Mouse (Mus musculus): ENCODE results near the gene Tifab. TPM values are rescaled to one million over a fixed set of nuclear protein-coding genes. Genes with fewer than 3 reads are reported as not detected.
"Not testable (repeated sequence)": the region's sequence is repeated elsewhere in the genome, so short reads cannot be mapped to it uniquely, and the experiment has no call there.

The Tifab gene
- polyA plus RNA-seq, 1 experiment from 2014 or later, result 0.97 TPM

DNA sequence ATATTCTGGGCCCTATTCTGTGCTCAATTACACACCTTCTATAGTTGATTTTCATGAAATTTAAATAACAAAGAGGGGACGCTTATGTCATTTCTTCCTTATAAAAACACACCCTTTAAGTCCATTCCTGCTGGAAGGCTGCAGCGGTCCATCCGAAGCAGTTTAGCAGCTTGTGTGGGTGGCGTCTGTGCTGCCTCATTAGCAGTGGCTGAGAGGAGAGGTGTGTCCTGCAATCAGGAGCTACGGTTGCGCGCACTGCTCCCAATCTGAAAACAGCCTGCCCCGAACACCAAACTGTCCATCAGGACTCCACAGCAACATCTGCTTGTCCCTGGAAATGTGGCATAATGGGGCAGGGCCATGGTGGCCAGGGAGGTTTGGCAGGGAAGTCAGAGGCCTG lies 20.8 kb upstream of the Tifab start:
- Histone ChIP-seq H3K27ac (peak overlapping the region; percentile 70), H3K36me3 (replicated peaks) (no peaks in the 10 kb centered on the region), H3K9me3 (no peaks in the 10 kb centered on the region; the same call in 1 of the 2 replicates), H3K4me3 (no peak overlapping the region), H3K4me1 (peaks cover 39% of the 10 kb centered on the region), H3K27me3 (ENCODE audit: poor library complexity, severe bottlenecking) (peaks cover 77% of the 10 kb centered on the region)
- WGBS, result 57% methylated on average over 8 of the region's 8 CpGs
- no peak for DNase-seq (ENCODE audit: extremely low spot score, low spot score)

DNA sequence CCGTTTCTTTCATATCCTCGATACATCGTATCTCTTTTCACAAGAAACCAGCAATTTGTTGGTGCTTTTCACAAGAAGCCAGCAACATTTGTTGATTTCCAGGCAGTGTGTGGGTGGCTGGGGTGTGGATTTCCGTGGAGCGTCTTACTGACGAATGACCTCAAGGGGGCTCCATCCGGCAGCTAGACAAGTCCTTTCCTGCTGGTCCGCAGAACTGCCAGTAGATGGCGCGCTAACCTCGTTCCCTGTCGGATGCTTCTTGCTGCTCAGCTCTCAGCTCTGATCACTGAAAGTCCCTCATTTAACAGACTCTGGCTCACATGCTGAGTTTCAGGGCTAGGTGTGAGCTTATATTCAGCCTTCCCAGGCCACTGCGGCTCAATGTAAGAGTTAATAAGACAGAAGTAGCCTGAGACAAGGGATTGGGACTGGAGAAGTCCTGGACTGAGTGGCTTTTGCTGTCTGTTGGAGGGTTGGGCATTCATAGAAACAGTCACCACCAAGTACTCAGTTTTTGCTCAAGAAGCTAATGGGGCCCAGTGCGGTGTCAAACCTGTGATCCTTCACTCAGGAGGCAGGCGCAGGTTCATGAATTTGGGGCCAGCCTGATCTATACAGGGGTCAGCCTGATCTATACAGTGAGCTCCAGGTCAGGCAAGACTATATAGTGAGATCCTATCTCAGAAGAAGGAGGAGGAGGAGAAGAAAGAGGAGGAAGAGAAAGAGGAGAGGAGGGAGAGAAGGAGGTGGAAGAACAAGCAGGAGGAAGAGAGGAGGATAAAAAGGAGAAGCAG lies 19.0 kb upstream of the Tifab start:
- no peak overlapping the region for H3K4me3 ChIP-seq
- H3K9me3 ChIP-seq, result no peaks in the 10 kb centered on the region; the same call in 1 of the 2 replicates

DNA sequence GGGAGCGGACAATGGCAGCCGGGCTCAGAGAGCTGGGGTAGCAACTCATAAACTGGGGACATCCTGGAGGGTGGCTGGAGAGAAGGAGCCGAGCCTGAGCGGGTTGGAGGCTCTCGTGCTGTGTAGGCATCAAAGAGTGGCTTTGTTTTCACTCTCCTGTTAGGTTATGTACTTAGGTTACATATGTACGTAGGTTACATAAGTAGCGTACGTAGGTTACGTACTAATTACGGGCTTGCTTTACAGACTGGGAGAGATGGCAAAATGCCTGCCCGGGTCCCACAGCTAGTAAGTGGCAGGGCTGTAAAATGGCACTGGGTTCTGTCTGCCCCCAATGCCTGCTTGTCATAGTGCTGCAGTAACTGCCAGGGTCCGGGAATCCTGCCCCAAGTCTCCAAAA lies 18.3 kb upstream of the Tifab start:
- Histone ChIP-seq H3K27ac (peak overlapping the region; percentile 21), H3K27me3 (ENCODE audit: poor library complexity, severe bottlenecking) (peaks cover 58% of the 10 kb centered on the region), H3K4me1 (peaks cover 36% of the 10 kb centered on the region), H3K9me3 (no peaks in the 10 kb centered on the region; the same call in 1 of the 2 replicates), H3K36me3 (replicated peaks) (no peaks in the 10 kb centered on the region), H3K4me3 (no peak overlapping the region)
- 71% methylated on average over 12 of the region's 12 CpGs for WGBS
- no peak for DNase-seq (ENCODE audit: extremely low spot score, low spot score)

More for the DNA sequence above, 19.0 kb upstream of the Tifab start:
- no peaks in the 10 kb centered on the region for H3K36me3 ChIP-seq (replicated peaks)
- 14% methylated on average over 15 of the region's 15 CpGs for WGBS
- peak; percentile 90 for DNase-seq (ENCODE audit: extremely low spot score, low spot score)
- peak overlapping the region; percentile 69; the same call in 1 of the 2 replicates for H3K27ac ChIP-seq
- H3K4me1 ChIP-seq, result peaks cover 36% of the 10 kb centered on the region
- H3K27me3 ChIP-seq (ENCODE audit: poor library complexity, severe bottlenecking), result peaks cover 64% of the 10 kb centered on the region

DNA sequence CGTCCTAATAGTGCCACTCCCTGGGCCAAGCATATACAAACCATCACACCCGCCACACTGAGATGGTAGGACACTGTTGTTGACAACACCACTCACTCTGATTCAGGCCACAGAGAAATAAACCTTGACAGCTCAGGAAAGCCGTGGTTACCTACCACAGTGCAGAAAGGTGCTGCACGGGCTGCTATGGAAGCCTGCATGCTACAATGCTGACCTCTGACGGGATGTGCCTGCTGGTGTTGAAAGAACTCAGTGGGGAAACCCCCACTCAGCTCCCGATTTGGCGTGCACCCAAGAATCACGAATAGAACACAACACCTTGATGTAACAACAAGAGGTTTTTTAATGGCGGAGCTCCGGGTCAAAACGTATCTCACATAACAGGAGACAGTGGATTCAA lies 17.1 kb upstream of the Tifab start:
- Histone ChIP-seq H3K4me1 (peaks cover 36% of the 10 kb centered on the region), H3K27me3 (ENCODE audit: poor library complexity, severe bottlenecking) (peaks cover 47% of the 10 kb centered on the region)
- not testable (repeated sequence) for H3K4me3 ChIP-seq; DNase-seq (ENCODE audit: extremely low spot score, low spot score); H3K27ac ChIP-seq; H3K9me3 ChIP-seq; H3K36me3 ChIP-seq (replicated peaks)
- WGBS, result 91% methylated on average over 11 of the region's 11 CpGs

DNA sequence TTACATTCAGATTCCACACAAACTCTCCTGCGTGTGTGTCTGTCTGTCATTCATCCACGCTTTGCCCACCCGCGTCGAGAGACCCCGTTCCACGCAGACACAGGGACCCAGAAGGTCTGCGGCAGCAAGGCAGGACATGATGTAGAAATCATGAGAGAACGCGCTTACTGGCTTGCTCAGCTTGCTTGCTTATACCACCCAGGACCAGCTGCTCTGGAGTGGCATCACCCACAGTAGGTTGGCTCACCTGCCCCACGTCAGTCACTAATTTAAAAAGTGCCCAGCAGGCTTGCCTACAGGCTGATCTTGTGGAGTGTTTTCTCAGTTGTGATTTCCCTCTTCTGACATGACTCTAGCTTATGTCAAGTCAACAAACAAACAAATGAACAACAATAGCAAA lies 15.5 kb upstream of the Tifab start:
- DNase-seq (ENCODE audit: extremely low spot score, low spot score); H3K4me3 ChIP-seq; H3K36me3 ChIP-seq (replicated peaks); H3K9me3 ChIP-seq; H3K27ac ChIP-seq: not testable (repeated sequence)
- H3K4me1 ChIP-seq, result peaks cover 27% of the 10 kb centered on the region
- WGBS, result 94% methylated on average over 11 of the region's 11 CpGs
- peaks cover 31% of the 10 kb centered on the region for H3K27me3 ChIP-seq (ENCODE audit: poor library complexity, severe bottlenecking)

DNA sequence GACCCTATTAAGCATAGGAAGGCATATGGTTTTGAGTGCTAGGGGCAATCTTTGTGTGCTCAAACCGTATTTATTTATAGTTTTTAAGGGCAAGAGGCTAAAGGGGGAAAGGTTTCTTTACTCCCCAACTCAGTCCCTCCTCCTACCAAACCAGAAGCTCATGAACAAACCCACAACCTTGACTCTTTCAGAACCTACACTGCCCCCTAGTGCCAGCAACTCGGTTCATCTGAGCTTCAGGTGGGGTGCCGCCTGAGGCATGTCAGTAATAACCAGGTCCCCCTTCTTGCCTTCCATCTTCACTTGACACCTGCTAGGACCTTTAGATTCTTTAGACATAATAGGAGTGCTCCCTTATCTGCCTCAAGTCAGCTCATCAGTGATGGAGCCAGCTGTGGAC lies 12.5 kb upstream of the Tifab start:
- no peak for DNase-seq (ENCODE audit: extremely low spot score, low spot score)

DNA sequence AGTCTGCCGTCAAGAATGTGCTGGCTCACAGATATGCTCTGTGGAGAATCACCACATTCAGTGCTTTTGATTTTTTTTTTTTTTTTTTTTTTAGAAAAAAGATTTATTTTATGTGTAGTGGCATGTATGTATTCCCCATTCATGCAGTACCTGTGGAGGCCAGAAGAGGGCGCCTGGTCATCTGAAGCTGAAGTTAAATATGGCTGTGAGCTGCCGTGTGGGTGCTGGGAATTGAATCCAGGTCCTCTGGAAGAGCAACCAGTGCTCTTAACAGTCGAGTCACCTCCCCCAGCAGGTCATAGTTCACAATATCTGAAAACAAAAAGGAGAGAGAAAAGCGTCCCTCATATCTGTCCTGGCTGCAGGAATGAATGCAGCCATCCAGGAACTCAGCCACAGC lies 11.0 kb upstream of the Tifab start:
- Histone ChIP-seq H3K4me1 (no peaks in the 10 kb centered on the region), H3K4me3 (no peak overlapping the region), H3K36me3 (replicated peaks) (no peaks in the 10 kb centered on the region), H3K9me3 (peaks cover 8% of the 10 kb centered on the region; the same call in 1 of the 2 replicates), H3K27me3 (ENCODE audit: poor library complexity, severe bottlenecking) (peaks cover 5% of the 10 kb centered on the region; the same call in 1 of the 2 replicates), H3K27ac (no peak overlapping the region)
- DNase-seq (ENCODE audit: extremely low spot score, low spot score), result no peak
- WGBS, result 80% methylated on average over 5 of the region's 5 CpGs

More for the DNA sequence above, 12.5 kb upstream of the Tifab start:
- no peak overlapping the region for H3K27ac ChIP-seq
- H3K27me3 ChIP-seq (ENCODE audit: poor library complexity, severe bottlenecking), result peaks cover 7% of the 10 kb centered on the region; the same call in 1 of the 2 replicates
- no peaks in the 10 kb centered on the region for H3K4me1 ChIP-seq
- no peaks in the 10 kb centered on the region for H3K36me3 ChIP-seq (replicated peaks)
- H3K9me3 ChIP-seq, result peaks cover 8% of the 10 kb centered on the region; the same call in 1 of the 2 replicates
- no peak overlapping the region for H3K4me3 ChIP-seq
- WGBS, result 50% methylated on average over 3 of the region's 3 CpGs

DNA sequence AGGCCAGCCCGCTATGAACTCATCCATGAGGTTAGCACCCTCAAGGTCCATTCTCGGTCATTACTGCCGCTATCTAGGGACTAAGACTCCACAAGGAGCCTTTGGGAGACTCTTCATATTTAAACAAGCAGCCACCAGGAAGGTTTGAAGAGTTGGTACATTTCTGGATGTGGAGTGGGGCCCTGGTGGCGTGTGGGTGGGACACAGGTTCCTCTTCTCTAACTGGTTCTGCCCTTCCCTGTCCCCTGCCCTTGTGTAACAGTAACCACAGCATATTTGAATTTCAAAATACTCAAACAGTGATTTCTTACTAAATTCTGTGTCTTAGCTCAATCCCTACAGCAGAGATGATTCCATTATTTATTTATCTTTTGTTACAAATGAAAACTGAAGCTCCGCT lies 5.0 kb upstream of the Tifab start:
- Histone ChIP-seq H3K4me3 (no peak overlapping the region), H3K4me1 (no peaks in the 10 kb centered on the region), H3K9me3 (no peaks in the 10 kb centered on the region), H3K27ac (no peak overlapping the region), H3K36me3 (replicated peaks) (no peaks in the 10 kb centered on the region), H3K27me3 (ENCODE audit: poor library complexity, severe bottlenecking) (no peaks in the 10 kb centered on the region; the same call in 1 of the 2 replicates)
- 90% methylated on average over 5 of the region's 5 CpGs for WGBS
- DNase-seq (ENCODE audit: extremely low spot score, low spot score), result no peak

DNA sequence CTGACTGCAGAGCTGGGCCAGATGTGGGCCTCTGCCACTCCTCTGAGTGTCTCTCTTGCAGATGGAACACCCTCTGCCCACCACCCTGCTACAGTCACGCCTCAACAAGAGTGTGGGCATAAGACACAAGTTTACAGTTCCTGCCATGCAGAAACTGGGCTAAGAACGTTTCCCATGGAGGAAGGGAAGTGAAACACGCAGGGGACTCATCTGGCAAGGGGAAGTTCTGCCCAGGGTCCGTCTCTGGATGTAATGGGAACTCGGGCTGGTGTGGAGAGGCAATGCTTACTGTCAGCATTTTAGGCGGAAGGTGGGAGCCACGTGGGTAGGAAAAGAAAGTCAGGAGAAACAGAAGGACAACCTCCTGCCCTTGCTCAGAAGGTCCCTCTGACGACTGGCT lies 2.7 kb upstream of the Tifab start:
- Histone ChIP-seq H3K4me1 (no peaks in the 10 kb centered on the region), H3K9me3 (no peaks in the 10 kb centered on the region), H3K36me3 (replicated peaks) (no peaks in the 10 kb centered on the region), H3K27me3 (ENCODE audit: poor library complexity, severe bottlenecking) (no peaks in the 10 kb centered on the region; the same call in 1 of the 2 replicates), H3K4me3 (no peak overlapping the region), H3K27ac (no peak overlapping the region)
- WGBS, result 78% methylated on average over 8 of the region's 8 CpGs
- DNase-seq (ENCODE audit: extremely low spot score, low spot score), result no peak

DNA sequence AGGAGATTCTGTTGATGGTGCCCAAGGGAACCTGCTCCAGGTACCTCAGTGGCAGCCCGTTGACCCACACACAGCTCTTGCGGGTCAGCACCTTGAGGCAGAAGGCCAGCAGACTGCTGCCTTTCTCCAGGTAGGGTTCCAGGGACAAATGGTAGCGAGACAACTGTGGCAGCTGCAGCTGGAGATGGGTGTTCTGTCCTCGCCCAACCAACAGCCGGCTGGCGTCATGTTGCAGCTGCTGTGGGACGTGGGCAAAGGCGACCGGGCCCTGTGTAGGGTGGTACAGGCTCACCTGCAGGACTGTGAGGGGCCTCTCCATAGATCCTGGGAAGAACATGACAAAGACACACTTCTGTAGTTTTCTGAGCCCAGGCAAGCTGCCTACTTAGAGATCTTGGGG lies 2.4 kb downstream of the Tifab start:
- Histone ChIP-seq H3K27ac (0 out of 2 replicates have a peak overlapping the region, but pooled peaks have one; percentile 26), H3K27me3 (ENCODE audit: poor library complexity, severe bottlenecking) (peaks cover 3% of the 10 kb centered on the region)
- WGBS, result 90% methylated on average over 9 of the region's 9 CpGs

DNA sequence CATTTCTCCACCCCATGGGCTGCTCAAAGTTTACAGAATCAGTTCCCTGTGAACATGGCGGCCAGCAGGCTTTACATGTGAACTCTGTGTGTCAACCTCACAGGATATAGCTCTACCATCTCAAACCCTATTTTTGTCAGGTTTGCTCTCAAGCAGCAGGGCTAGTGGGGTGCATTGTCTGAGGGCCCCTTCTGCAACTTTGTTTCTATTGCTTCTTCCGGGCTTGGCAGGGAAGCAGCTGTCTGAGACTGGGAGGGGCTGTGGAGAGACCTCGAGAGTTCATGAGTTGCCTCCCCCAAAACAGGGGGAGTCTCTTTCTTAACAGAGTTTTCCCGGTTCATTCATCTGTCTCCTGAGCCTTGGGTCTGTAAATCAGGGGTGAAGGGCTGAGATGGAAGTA lies 2.8 kb downstream of the Tifab start:
- H3K9me3 ChIP-seq, result no peaks in the 10 kb centered on the region
- 0 out of 2 replicates have a peak overlapping the region, but pooled peaks have one; percentile 26 for H3K27ac ChIP-seq
- H3K36me3 ChIP-seq (replicated peaks), result no peaks in the 10 kb centered on the region
- H3K4me1 ChIP-seq, result peaks cover 3% of the 10 kb centered on the region; the same call in 1 of the 2 replicates
- H3K27me3 ChIP-seq (ENCODE audit: poor library complexity, severe bottlenecking), result peaks cover 3% of the 10 kb centered on the region
- H3K4me3 ChIP-seq, result no peak overlapping the region
- 80% methylated on average over 4 of the region's 4 CpGs for WGBS
- DNase-seq (ENCODE audit: extremely low spot score, low spot score), result no peak

More for the DNA sequence above, 2.4 kb downstream of the Tifab start:
- H3K36me3 ChIP-seq (replicated peaks), result no peaks in the 10 kb centered on the region
- H3K4me1 ChIP-seq, result peaks cover 3% of the 10 kb centered on the region; the same call in 1 of the 2 replicates
- DNase-seq (ENCODE audit: extremely low spot score, low spot score), result no peak
- H3K4me3 ChIP-seq, result no peak overlapping the region
- H3K9me3 ChIP-seq, result no peaks in the 10 kb centered on the region

DNA sequence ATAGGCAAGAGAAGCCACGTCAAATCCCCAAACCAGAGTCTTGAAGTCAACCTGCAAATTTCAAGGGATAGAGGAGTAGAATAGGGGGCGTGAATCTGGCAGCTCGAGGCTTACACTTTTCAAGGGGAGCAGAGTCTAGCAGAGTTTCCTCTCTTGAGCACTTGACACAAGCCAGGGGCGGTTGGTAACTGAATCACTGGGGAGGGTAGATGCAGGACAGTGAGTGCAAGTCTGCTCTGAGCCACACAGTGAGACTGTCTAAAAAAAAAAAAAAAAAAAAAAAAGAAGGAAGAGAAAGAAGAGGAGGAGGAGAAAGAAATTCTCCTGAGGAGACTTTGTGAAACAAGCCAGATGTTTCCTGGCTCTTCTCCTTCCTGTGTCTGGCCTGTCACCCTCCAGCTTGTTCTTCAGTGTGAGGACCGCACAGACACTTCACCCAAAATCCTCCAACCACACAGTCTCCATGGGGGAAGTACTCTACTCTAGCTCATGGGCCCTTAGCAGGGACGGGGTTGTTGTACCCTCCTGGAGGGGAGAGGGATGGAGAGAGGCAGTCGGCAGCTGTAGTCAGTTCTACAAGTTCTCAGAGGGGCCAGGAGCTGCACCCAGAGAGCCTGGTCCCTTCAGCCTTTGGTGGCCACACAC lies 5.7 kb downstream of the Tifab start:
- H3K27ac ChIP-seq, result peak overlapping the region; percentile 13; the same call in 1 of the 2 replicates
- H3K4me1 ChIP-seq, result peaks cover 12% of the 10 kb centered on the region
- no peaks in the 10 kb centered on the region for H3K36me3 ChIP-seq (replicated peaks)
- WGBS, result 77% methylated on average over 7 of the region's 7 CpGs
- H3K4me3 ChIP-seq, result no peak overlapping the region
- peaks cover 3% of the 10 kb centered on the region for H3K27me3 ChIP-seq (ENCODE audit: poor library complexity, severe bottlenecking)
- no peak for DNase-seq (ENCODE audit: extremely low spot score, low spot score)
- H3K9me3 ChIP-seq, result no peaks in the 10 kb centered on the region

DNA sequence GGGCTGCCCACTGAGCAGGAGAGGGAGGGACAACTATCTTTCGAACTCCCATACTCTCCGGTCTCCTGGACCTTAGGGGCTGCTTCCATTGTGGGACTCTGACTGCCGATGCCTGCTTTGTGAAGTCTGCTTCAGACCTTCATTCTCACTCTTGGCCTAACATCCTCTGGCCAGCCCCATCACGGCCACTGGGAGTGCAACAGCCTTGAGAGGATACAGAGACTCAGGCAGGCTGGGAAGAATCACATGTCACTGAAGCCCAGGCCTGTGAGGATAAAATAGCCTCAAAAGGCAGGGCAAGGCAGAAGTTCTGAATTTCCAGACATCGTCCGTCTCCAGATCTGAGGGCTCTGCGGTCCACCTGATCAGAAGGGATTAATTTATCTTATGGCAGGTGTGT lies 6.6 kb downstream of the Tifab start:
- no peaks in the 10 kb centered on the region for H3K9me3 ChIP-seq
- H3K36me3 ChIP-seq (replicated peaks), result no peaks in the 10 kb centered on the region
- DNase-seq (ENCODE audit: extremely low spot score, low spot score), result no peak
- H3K4me1 ChIP-seq, result peaks cover 18% of the 10 kb centered on the region
- WGBS, result 85% methylated on average over 7 of the region's 7 CpGs
- H3K4me3 ChIP-seq, result no peak overlapping the region
- H3K27ac ChIP-seq, result no peak overlapping the region
- H3K27me3 ChIP-seq (ENCODE audit: poor library complexity, severe bottlenecking), result peaks cover 3% of the 10 kb centered on the region
